In the genomic region with DNA sequence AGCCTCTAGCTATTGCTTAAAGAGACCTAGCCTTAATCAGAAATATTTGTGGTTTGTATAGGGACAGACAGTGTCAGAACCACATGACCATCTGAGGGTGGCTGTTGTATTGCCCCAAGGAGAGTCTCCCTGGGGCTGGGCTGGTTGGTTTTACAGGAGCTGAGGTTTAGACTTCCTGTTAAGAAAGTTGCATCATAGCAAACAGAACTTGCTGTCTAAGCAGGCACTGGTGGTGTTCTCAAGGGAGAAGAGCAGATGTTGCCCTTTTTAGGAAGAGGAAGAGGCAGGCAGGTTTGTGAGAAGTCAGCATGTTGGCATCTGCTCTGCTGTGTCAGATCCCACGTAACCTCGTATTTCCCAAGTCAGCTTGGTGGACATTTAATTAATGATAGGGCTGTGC, we compare ENCODE assay signal across 9 mouse cellular contexts. TPM values are rescaled to one million over a fixed set of nuclear protein-coding genes. Genes with fewer than 3 reads are reported as not detected.
DNase-seq lines count a peak whose midpoint lies in the region; ATAC-seq and TF ChIP-seq lines count a peak whose summit lies in the region.
"Had no signal": no experiment of that assay in that cellular context is flagged by ENCODE, and none has a peak within 500 bp of the region (broad histone marks: within the 10 kb centered on the region; RNA-seq: fewer than 3 reads in every experiment).

No protein-coding gene starts in this region.

- H3K36me3 ChIP-seq in heart, adult 2 months (ENCODE audit: control insufficient read depth, insufficient read depth, low read length): no peaks in the 10 kb centered on the region
- H3K36me3 ChIP-seq in heart, embryonic 10.5 days: no peaks in the 10 kb centered on the region
- H3K36me3 ChIP-seq in kidney, postnatal 0 days (ENCODE audit: insufficient read depth, low read length): no peaks in the 10 kb centered on the region
- no peaks in the 10 kb centered on the region for H3K36me3 ChIP-seq in megakaryocyte, embryonic 14.5 days (replicated peaks; ENCODE audit: low read length)
- no peaks in the 10 kb centered on the region for H3K36me3 ChIP-seq in hindbrain, postnatal 0 days (ENCODE audit: insufficient read depth, low read length)
- H3K36me3 ChIP-seq in forebrain, embryonic 13.5 days (ENCODE audit: poor library complexity, severe bottlenecking): no peaks in the 10 kb centered on the region

- 38% methylated on average over 2 of the region's 2 CpGs for WGBS in heart, adult 2 months
- 35% methylated on average over 2 of the region's 2 CpGs for WGBS in heart, embryonic 10.5 days
- 11% methylated on average over 2 of the region's 2 CpGs for WGBS in kidney, postnatal 0 days
- WGBS in hindbrain, postnatal 0 days: 44% methylated on average over 2 of the region's 2 CpGs
- WGBS in forebrain, embryonic 13.5 days: 80% methylated on average over 2 of the region's 2 CpGs

- H3K27me3 ChIP-seq in heart, adult 2 months (ENCODE audit: control insufficient read depth, insufficient read depth, low read length): no peaks in the 10 kb centered on the region
- no peaks in the 10 kb centered on the region for H3K27me3 ChIP-seq in heart, embryonic 10.5 days (ENCODE audit: insufficient read depth, poor library complexity, severe bottlenecking)
- no peaks in the 10 kb centered on the region for H3K27me3 ChIP-seq in kidney, postnatal 0 days (ENCODE audit: insufficient read depth, low read length)
- H3K27me3 ChIP-seq in megakaryocyte, embryonic 14.5 days (replicated peaks): peaks cover 10% of the 10 kb centered on the region
- no peaks in the 10 kb centered on the region for H3K27me3 ChIP-seq in hindbrain, postnatal 0 days (ENCODE audit: insufficient read depth, low read length)
- no peaks in the 10 kb centered on the region for H3K27me3 ChIP-seq in forebrain, embryonic 13.5 days

- TF ChIP-seq EP300 in heart, adult 2 months (IDR thresholded peaks at IDR 0.05; ENCODE audit: insufficient read depth, low read depth, low read length): 0 out of 2 replicates have a peak, but pooled peaks have one; percentile 44

- no peak overlapping the region for H3K4me3 ChIP-seq in heart, adult 2 months
- H3K4me3 ChIP-seq in heart, embryonic 10.5 days: no peak overlapping the region
- no peak overlapping the region for H3K4me3 ChIP-seq in kidney, postnatal 0 days (replicated peaks; ENCODE audit: low read depth, low read length)
- H3K4me3 ChIP-seq in megakaryocyte, embryonic 14.5 days (replicated peaks): peak overlapping the region; percentile 30
- H3K4me3 ChIP-seq in hindbrain, postnatal 0 days (ENCODE audit: low read length): no peak overlapping the region
- H3K4me3 ChIP-seq in forebrain, embryonic 13.5 days: no peak overlapping the region

- no peak overlapping the region for H3K9ac ChIP-seq in heart, adult 2 months (ENCODE audit: low read depth, low read length)
- H3K9ac ChIP-seq in kidney, postnatal 0 days (ENCODE audit: low read depth, low read length): no peak overlapping the region
- no peak overlapping the region for H3K9ac ChIP-seq in hindbrain, postnatal 0 days (replicated peaks; ENCODE audit: low read length)
- H3K9ac ChIP-seq in forebrain, embryonic 13.5 days: no peak overlapping the region

- TF ChIP-seq CTCF in heart, adult 2 months (IDR thresholded peaks at IDR 0.05): no peak
- no peak for TF ChIP-seq CTCF in kidney, postnatal 0 days (IDR thresholded peaks at IDR 0.05; ENCODE audit: low read depth)
- TF ChIP-seq CTCF in hindbrain, postnatal 0 days (IDR thresholded peaks at IDR 0.05; ENCODE audit: low read depth): no peak

- peak in 1 of 2 experiments; percentile 35 for DNase-seq in heart, adult 2 months
- DNase-seq in heart, embryonic 10.5 days (ENCODE audit: low spot score): no peak
- peak; percentile 24 for DNase-seq in MN1 (ENCODE audit: low spot score)
- peak; percentile 47 for DNase-seq in kidney, postnatal 0 days (ENCODE audit: low spot score)
- DNase-seq in hindbrain, postnatal 0 days (ENCODE audit: low spot score): no peak
- no peak for DNase-seq in heart, postnatal 14 days
- DNase-seq: right cerebral cortex, postnatal 14 days had no signal

- no peaks in the 10 kb centered on the region for H3K9me3 ChIP-seq in heart, embryonic 10.5 days
- H3K9me3 ChIP-seq in kidney, postnatal 0 days (replicated peaks; ENCODE audit: low read length): no peaks in the 10 kb centered on the region
- H3K9me3 ChIP-seq in megakaryocyte, embryonic 14.5 days: no peaks in the 10 kb centered on the region; the same call in 1 of the 2 replicates
- H3K9me3 ChIP-seq in hindbrain, postnatal 0 days (ENCODE audit: low read length): no peaks in the 10 kb centered on the region
- no peaks in the 10 kb centered on the region for H3K9me3 ChIP-seq in forebrain, embryonic 13.5 days (replicated peaks)

- TF ChIP-seq POLR2A in heart, adult 2 months (IDR thresholded peaks at IDR 0.05; ENCODE audit: insufficient read depth, low read depth, low read length): no peak

- H3K4me1 ChIP-seq in heart, adult 2 months (ENCODE audit: control insufficient read depth, insufficient read depth, low read length): peaks cover 1% of the 10 kb centered on the region; the same call in 1 of the 2 replicates
- H3K4me1 ChIP-seq in heart, embryonic 10.5 days: peaks cover 7% of the 10 kb centered on the region; the same call in 1 of the 2 replicates
- H3K4me1 ChIP-seq in kidney, postnatal 0 days (replicated peaks; ENCODE audit: insufficient read depth, low read length): 0 out of 2 replicates have a peak, but pooled peaks cover 7% of the 10 kb centered on the region
- H3K4me1 ChIP-seq in megakaryocyte, embryonic 14.5 days: peaks cover 11% of the 10 kb centered on the region
- H3K4me1 ChIP-seq in hindbrain, postnatal 0 days (ENCODE audit: insufficient read depth, low read length): no peaks in the 10 kb centered on the region
- H3K4me1 ChIP-seq in forebrain, embryonic 13.5 days: no peaks in the 10 kb centered on the region

- peak; percentile 59; the same call in 1 of the 2 replicates for ATAC-seq in kidney, postnatal 0 days (replicated peaks; ENCODE audit: low FRiP score, low read depth)
- no peak for ATAC-seq in hindbrain, postnatal 0 days
- ATAC-seq in forebrain, embryonic 13.5 days: no peak

- H3K4me2 ChIP-seq in kidney, postnatal 0 days (ENCODE audit: low read length): no peak overlapping the region
- H3K4me2 ChIP-seq in hindbrain, postnatal 0 days (ENCODE audit: low read depth, low read length): no peak overlapping the region
- no peak overlapping the region for H3K4me2 ChIP-seq in forebrain, embryonic 13.5 days

- no peaks in the 10 kb centered on the region for H3K79me2 ChIP-seq in heart, adult 2 months (replicated peaks; ENCODE audit: control insufficient read depth, insufficient read depth, low read length)

- intact Hi-C loops in heart, adult 2 months (cut with DNase I): no loop called here
- intact Hi-C loops in heart, postnatal 14 days (cut with DNase I): no loop called here

- H3K27ac ChIP-seq in heart, adult 2 months: no peak overlapping the region
- no peak overlapping the region for H3K27ac ChIP-seq in heart, embryonic 10.5 days
- 0 out of 2 replicates have a peak overlapping the region, but pooled peaks have one; percentile 31 for H3K27ac ChIP-seq in kidney, postnatal 0 days
- H3K27ac ChIP-seq in hindbrain, postnatal 0 days: no peak overlapping the region
- H3K27ac ChIP-seq in forebrain, embryonic 13.5 days: no peak overlapping the region

RNA-seq across cellular contexts. Expression of a gene that starts 52.7 kb away (rescaled TPM):
- total RNA-seq in heart, adult 2 months (2021): 10 to 100 TPM; 41.6 to 45.1 TPM
- 10.3 and 16.3 TPM in 2 replicates for polyA plus RNA-seq in heart, adult 2 months (2012; rRNA removed)
- 37.2 and 39.6 TPM in 2 replicates for polyA plus RNA-seq in heart, embryonic 10.5 days (2016; fragmentation: Nextera tagmentation; extraction: Ambion mirVana)
- polyA plus RNA-seq in kidney, postnatal 0 days (2015; fragmentation: Nextera tagmentation; extraction: Ambion mirVana): 34.7 and 38.7 TPM in 2 replicates
- polyA plus RNA-seq in megakaryocyte, embryonic 14.5 days (2012; ENCODE audit: insufficient read depth, low replicate concordance): 4.3 and 11.4 TPM in 2 replicates
- total RNA-seq in hindbrain, postnatal 0 days (2014; rRNA removed): 27.9 and 29.5 TPM in 2 replicates
- 35.5 and 36.8 TPM in 2 replicates for polyA plus RNA-seq in hindbrain, postnatal 0 days (2015; fragmentation: Nextera tagmentation; extraction: Ambion mirVana)
- total RNA-seq in heart, postnatal 14 days (2021): 10 to 100 TPM; 48.9 to 51.1 TPM
- polyA plus RNA-seq in forebrain, embryonic 13.5 days (2015; fragmentation: Nextera tagmentation; extraction: Ambion mirVana): 48.2 and 56.5 TPM in 2 replicates

Comparison
In these comparisons a context has a peak if more than half of its experiments do, and no peak if none do; other contexts are left out.
1. DNase-seq: peak in MN1 (single experiment) and kidney, postnatal 0 days (single experiment); none in heart, embryonic 10.5 days (single experiment), hindbrain, postnatal 0 days (single experiment) and heart, postnatal 14 days (0 of 2).